Mouse (Mus musculus): ENCODE data around the gene Hils1. TPM values are rescaled to one million over a fixed set of nuclear protein-coding genes. Genes with fewer than 3 reads are reported as not detected.
"Not testable (repeated sequence)": the region's sequence is repeated elsewhere in the genome, so short reads cannot be mapped to it uniquely, and the experiment has no call there.

Hils1 gene
- polyA plus RNA-seq, 1 experiment from 2014 or later = not detected

- H3K9me3 ChIP-seq = no peaks in the 10 kb centered on the region
- peak overlapping the region; percentile 74 for H3K27ac ChIP-seq
- H3K9ac ChIP-seq = peak overlapping the region; percentile 35; the same call in 1 of the 2 replicates
- peak overlapping the region; percentile 29 for H3K4me3 ChIP-seq
- H3K27me3 ChIP-seq = no peaks in the 10 kb centered on the region
- WGBS = 75% methylated on average over 9 of the region's 9 CpGs
- peaks cover 20% of the 10 kb centered on the region for H3K36me3 ChIP-seq
- ATAC-seq (ENCODE audit: low FRiP score, low read depth) = peak; percentile 21; the same call in 1 of the 2 replicates
- peaks cover 28% of the 10 kb centered on the region for H3K4me1 ChIP-seq
- H3K4me2 ChIP-seq (replicated peaks) = peak overlapping the region; percentile 48
These were observed 12.3 kb upstream of the Hils1 start for GRCm38 (mm10) chr11:94955103-94955502.

- no peak overlapping the region for H3K9ac ChIP-seq
- no peaks in the 10 kb centered on the region for H3K27me3 ChIP-seq
- H3K9me3 ChIP-seq = no peaks in the 10 kb centered on the region
- no peak overlapping the region; the same call in 1 of the 2 replicates for H3K27ac ChIP-seq
- WGBS = 87% methylated on average over 9 of the region's 9 CpGs
- peaks cover 25% of the 10 kb centered on the region for H3K4me1 ChIP-seq
- no peaks in the 10 kb centered on the region for H3K36me3 ChIP-seq
- no peak for ATAC-seq (ENCODE audit: low FRiP score, low read depth)
- no peak overlapping the region for H3K4me3 ChIP-seq
- H3K4me2 ChIP-seq (replicated peaks) = peak overlapping the region; percentile 26; the same call in 1 of the 2 replicates
These were observed 9.7 kb upstream of the Hils1 start for GRCm38 (mm10) chr11:94957693-94958064.

- Histone ChIP-seq H3K27me3 (no peaks in the 10 kb centered on the region), H3K4me1 (peaks cover 28% of the 10 kb centered on the region), H3K27ac (no peak overlapping the region; the same call in 1 of the 2 replicates), H3K9ac (no peak overlapping the region), H3K4me2 (replicated peaks) (peak overlapping the region; percentile 26), H3K36me3 (no peaks in the 10 kb centered on the region), H3K4me3 (no peak overlapping the region), H3K9me3 (no peaks in the 10 kb centered on the region)
- ATAC-seq (ENCODE audit: low FRiP score, low read depth) = peak; percentile 37; the same call in 1 of the 2 replicates
- WGBS = 14% methylated on average over 8 of the region's 8 CpGs
These were observed 9.1 kb upstream of the Hils1 start for GRCm38 (mm10) chr11:94958065-94958858.

GRCm38 (mm10) chr11:94962534-94963101 lies 4.8 kb upstream of the Hils1 start:
- 75% methylated on average over 5 of the region's 5 CpGs for WGBS
- H3K4me2 ChIP-seq (replicated peaks) = no peak overlapping the region
- H3K4me3 ChIP-seq = no peak overlapping the region
- peaks cover 17% of the 10 kb centered on the region for H3K4me1 ChIP-seq
- no peaks in the 10 kb centered on the region for H3K27me3 ChIP-seq
- H3K36me3 ChIP-seq = no peaks in the 10 kb centered on the region
- 0 out of 2 replicates have a peak overlapping the region, but pooled peaks have one; percentile 4 for H3K9ac ChIP-seq
- no peak for ATAC-seq (ENCODE audit: low FRiP score, low read depth)
- H3K27ac ChIP-seq = no peak overlapping the region
- no peaks in the 10 kb centered on the region for H3K9me3 ChIP-seq

GRCm38 (mm10) chr11:94968187-94968586 lies 794 bp downstream of the Hils1 start:
- 82% methylated on average over 7 of the region's 7 CpGs for WGBS
- H3K27ac ChIP-seq = no peak overlapping the region
- no peaks in the 10 kb centered on the region for H3K9me3 ChIP-seq
- H3K36me3 ChIP-seq = no peaks in the 10 kb centered on the region
- H3K4me3 ChIP-seq = no peak overlapping the region
- H3K27me3 ChIP-seq = peaks cover 6% of the 10 kb centered on the region; the same call in 1 of the 2 replicates
- H3K4me1 ChIP-seq = no peaks in the 10 kb centered on the region
- no peak overlapping the region for H3K9ac ChIP-seq
- H3K4me2 ChIP-seq (replicated peaks) = no peak overlapping the region
- ATAC-seq (ENCODE audit: low FRiP score, low read depth) = no peak

GRCm38 (mm10) chr11:94969709-94970108 lies 2.3 kb downstream of the Hils1 start:
- H3K27me3 ChIP-seq; H3K9me3 ChIP-seq; H3K27ac ChIP-seq; ATAC-seq (ENCODE audit: low FRiP score, low read depth); H3K4me3 ChIP-seq; H3K4me2 ChIP-seq (replicated peaks); H3K9ac ChIP-seq; H3K4me1 ChIP-seq; H3K36me3 ChIP-seq: not testable (repeated sequence)
- WGBS = 94% methylated on average over 4 of the region's 4 CpGs

- Histone ChIP-seq H3K27ac (no peak overlapping the region), H3K36me3 (no peaks in the 10 kb centered on the region), H3K9ac (no peak overlapping the region), H3K4me3 (no peak overlapping the region), H3K4me1 (no peaks in the 10 kb centered on the region), H3K4me2 (replicated peaks) (no peak overlapping the region), H3K9me3 (no peaks in the 10 kb centered on the region), H3K27me3 (peaks cover 6% of the 10 kb centered on the region; the same call in 1 of the 2 replicates)
- no peak for ATAC-seq (ENCODE audit: low FRiP score, low read depth)
- 58% methylated on average over 15 of the region's 15 CpGs for WGBS
These were observed 3.0 kb downstream of the Hils1 start for GRCm38 (mm10) chr11:94970210-94970943.

GRCm38 (mm10) chr11:94971895-94972615 lies 4.7 kb downstream of the Hils1 start:
- H3K4me1 ChIP-seq = no peaks in the 10 kb centered on the region
- H3K9ac ChIP-seq = no peak overlapping the region
- H3K4me3 ChIP-seq = no peak overlapping the region
- H3K27me3 ChIP-seq = peaks cover 6% of the 10 kb centered on the region; the same call in 1 of the 2 replicates
- no peak overlapping the region for H3K27ac ChIP-seq
- ATAC-seq (ENCODE audit: low FRiP score, low read depth) = no peak
- 62% methylated on average over 16 of the region's 16 CpGs for WGBS
- H3K36me3 ChIP-seq = no peaks in the 10 kb centered on the region
- H3K9me3 ChIP-seq = no peaks in the 10 kb centered on the region
- 0 out of 2 replicates have a peak overlapping the region, but pooled peaks have one; percentile 16 for H3K4me2 ChIP-seq (replicated peaks)

GRCm38 (mm10) chr11:94972887-94973286 lies 5.5 kb downstream of the Hils1 start:
- Histone ChIP-seq H3K4me3 (no peak overlapping the region), H3K9me3 (no peaks in the 10 kb centered on the region), H3K9ac (0 out of 2 replicates have a peak overlapping the region, but pooled peaks have one; percentile 21), H3K4me2 (replicated peaks) (0 out of 2 replicates have a peak overlapping the region, but pooled peaks have one; percentile 16), H3K27me3 (peaks cover 4% of the 10 kb centered on the region; the same call in 1 of the 2 replicates), H3K4me1 (no peaks in the 10 kb centered on the region), H3K36me3 (no peaks in the 10 kb centered on the region), H3K27ac (no peak overlapping the region)
- ATAC-seq (ENCODE audit: low FRiP score, low read depth) = no peak
- 62% methylated on average over 5 of the region's 5 CpGs for WGBS

GRCm38 (mm10) chr11:94973313-94973712 lies 5.9 kb downstream of the Hils1 start:
- Histone ChIP-seq H3K4me2 (replicated peaks) (no peak overlapping the region), H3K27me3 (peaks cover 3% of the 10 kb centered on the region; the same call in 1 of the 2 replicates), H3K9ac (0 out of 2 replicates have a peak overlapping the region, but pooled peaks have one; percentile 21), H3K4me1 (peaks cover 4% of the 10 kb centered on the region; the same call in 1 of the 2 replicates), H3K36me3 (no peaks in the 10 kb centered on the region), H3K27ac (no peak overlapping the region), H3K4me3 (no peak overlapping the region), H3K9me3 (no peaks in the 10 kb centered on the region)
- ATAC-seq (ENCODE audit: low FRiP score, low read depth) = peak; percentile 48; the same call in 1 of the 2 replicates
- 48% methylated on average over 4 of the region's 4 CpGs for WGBS

- Histone ChIP-seq H3K4me1 (peaks cover 12% of the 10 kb centered on the region), H3K27me3 (peaks cover 3% of the 10 kb centered on the region; the same call in 1 of the 2 replicates), H3K4me2 (replicated peaks) (no peak overlapping the region), H3K9me3 (no peaks in the 10 kb centered on the region), H3K27ac (no peak overlapping the region), H3K36me3 (no peaks in the 10 kb centered on the region), H3K9ac (no peak overlapping the region), H3K4me3 (no peak overlapping the region)
- 56% methylated on average over 2 of the region's 2 CpGs for WGBS
- no peak for ATAC-seq (ENCODE audit: low FRiP score, low read depth)
These were observed 7.6 kb downstream of the Hils1 start for GRCm38 (mm10) chr11:94974951-94975350.

Measured in limb, embryonic 13.5 days (tissue).